Mouse (Mus musculus) neural tube, embryonic 13.5 days (tissue): ENCODE results near the gene Gtpbp3. TPM values are rescaled to one million over a fixed set of nuclear protein-coding genes. Genes with fewer than 3 reads are reported as not detected.
"Not testable (repeated sequence)": the region's sequence is repeated elsewhere in the genome, so short reads cannot be mapped to it uniquely, and the experiment has no call there.

Source experiments
- ATAC-seq: fragments of 200-750 bp; cut with Nextera tagmentation; 2 replicates; pipeline ENCODE4 v1.8.0; 2017; ENCODE audit warnings: low read depth, mild to moderate bottlenecking, moderate TSS enrichment, moderate library complexity
- H3K27ac ChIP-seq: fragments of 300-500 bp; sonication (generic); replicated peaks from 2 replicates; pipeline ENCODE4 v1.5.1; 2015; ENCODE audit warnings: moderate library complexity, mild to moderate bottlenecking, inconsistent platforms
- H3K27me3 ChIP-seq: fragments of 300-500 bp; sonication (generic); 2 replicates; pipeline ENCODE4 v1.6.1; 2015; ENCODE audit warnings: mild to moderate bottlenecking, inconsistent platforms
- H3K36me3 ChIP-seq: fragments of 300-500 bp; sonication (generic); 2 replicates; pipeline ENCODE4 v1.6.1; 2015; ENCODE audit warnings: mild to moderate bottlenecking, inconsistent platforms
- H3K4me1 ChIP-seq: fragments of 300-500 bp; sonication (generic); replicated peaks from 2 replicates; pipeline ENCODE4 v1.6.1; 2015; ENCODE audit warnings: inconsistent platforms
- H3K4me2 ChIP-seq: fragments of 300-500 bp; sonication (generic); 2 replicates; pipeline ENCODE4 v1.6.1; 2015; ENCODE audit warnings: inconsistent platforms, mild to moderate bottlenecking, moderate library complexity
- H3K4me3 ChIP-seq: fragments of 300-500 bp; sonication (generic); 2 replicates; pipeline ENCODE4 v1.5.1; 2015; ENCODE audit warnings: mild to moderate bottlenecking, inconsistent platforms
- H3K9ac ChIP-seq: fragments of 300-500 bp; sonication (generic); 2 replicates; pipeline ENCODE4 v1.6.1; 2015; ENCODE audit warnings: moderate library complexity, mild to moderate bottlenecking, inconsistent platforms
- H3K9me3 ChIP-seq: fragments of 300-500 bp; sonication (generic); 2 replicates; pipeline ENCODE4 v1.6.1; 2016; ENCODE audit warnings: inconsistent platforms
- WGBS: fragments of 180-500 bp; shearing (Covaris S2); methylation state at CpG from one replicate; pipeline ENCODE4 v1.1.7; 2015; 5-methylcytosine and 5-hydroxymethylcytosine counted together
- polyA plus RNA-seq: library from polyadenylated mRNA; unstranded; fragments of >200 nt; fragmentation: Nextera tagmentation; extraction: Ambion mirVana; gene quantifications from 2 replicates; pipeline ENCODE4 v1.2.1, GENCODE M21; 2015

Gene Gtpbp3
- polyA plus RNA-seq, 1 experiment from 2014 or later, result 12.0 TPM

- Histone ChIP-seq H3K4me2 (no peak overlapping the region), H3K27ac (no peak overlapping the region), H3K27me3 (peaks cover 60% of the 10 kb centered on the region), H3K4me1 (peaks cover 13% of the 10 kb centered on the region), H3K36me3 (no peaks in the 10 kb centered on the region), H3K4me3 (no peak overlapping the region), H3K9me3 (no peaks in the 10 kb centered on the region), H3K9ac (no peak overlapping the region)
- WGBS, result 91% methylated on average over 4 of the region's 4 CpGs
- no peak for ATAC-seq
Measured at GRCm38 (mm10) chr8:71505979-71506378, 18.1 kb downstream of the Gtpbp3 start.

- Histone ChIP-seq H3K4me1 (peaks cover 13% of the 10 kb centered on the region), H3K4me3 (peak overlapping the region; percentile 37), H3K9ac (peak overlapping the region; percentile 62), H3K27me3 (peaks cover 69% of the 10 kb centered on the region), H3K9me3 (no peaks in the 10 kb centered on the region), H3K27ac (no peak overlapping the region), H3K4me2 (peak overlapping the region; percentile 64), H3K36me3 (no peaks in the 10 kb centered on the region)
- whole genome bisulfite sequencing, result under 1% methylated on average over 52 of the region's 61 CpGs
- ATAC-seq, result peak; percentile 78
Measured at GRCm38 (mm10) chr8:71507589-71508104, 19.7 kb downstream of the Gtpbp3 start.

GRCm38 (mm10) chr8:71509316-71509715 is 21.4 kb downstream of the Gtpbp3 start:
- Histone ChIP-seq H3K9ac (no peak overlapping the region), H3K4me2 (no peak overlapping the region), H3K4me1 (peaks cover 13% of the 10 kb centered on the region), H3K27me3 (peaks cover 69% of the 10 kb centered on the region), H3K4me3 (no peak overlapping the region), H3K9me3 (no peaks in the 10 kb centered on the region), H3K27ac (no peak overlapping the region), H3K36me3 (no peaks in the 10 kb centered on the region)
- no peak for ATAC-seq
- WGBS, result 55% methylated on average over 2 of the region's 2 CpGs

DNA sequence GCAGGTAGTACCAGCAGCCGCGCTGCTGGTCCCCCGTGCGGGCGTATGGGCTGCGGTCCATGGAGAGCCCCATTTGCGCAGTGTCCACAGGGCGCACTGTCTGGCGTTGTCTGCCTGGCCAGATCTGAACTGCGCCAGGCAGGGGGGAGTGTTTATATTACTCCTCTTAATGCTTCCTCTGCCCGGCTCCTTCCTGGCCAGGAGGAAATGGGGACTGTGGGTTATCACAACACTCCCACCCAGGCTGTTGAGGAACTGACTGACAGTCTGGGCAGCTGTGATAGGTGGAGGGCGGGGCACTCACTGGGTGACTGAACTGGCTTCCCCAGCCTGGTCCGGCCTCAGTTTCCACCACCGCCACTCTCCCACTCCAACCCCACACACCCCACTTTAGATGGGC is 23.7 kb downstream of the Gtpbp3 start, which contains the start of gene Plvap:
Gene Plvap, minus strand, starts transcription at position 109 of the 400 bp plus-strand sequence.
- Histone ChIP-seq H3K4me3 (no peak within 1 kb of the TSS), H3K9me3 (no peaks in the 10 kb centered on the region), H3K9ac (0 out of 2 replicates have a peak within 1 kb of the TSS, but pooled peaks have one; percentile 22), H3K4me1 (peaks cover 15% of the 10 kb centered on the region), H3K4me2 (no peak within 1 kb of the TSS), H3K27me3 (peaks cover 51% of the 10 kb centered on the region), H3K36me3 (no peaks in the 10 kb centered on the region), H3K27ac (no peak within 1 kb of the TSS)
- 62% methylated on average over 14 of the region's 14 CpGs for WGBS
- no peak for ATAC-seq

DNA sequence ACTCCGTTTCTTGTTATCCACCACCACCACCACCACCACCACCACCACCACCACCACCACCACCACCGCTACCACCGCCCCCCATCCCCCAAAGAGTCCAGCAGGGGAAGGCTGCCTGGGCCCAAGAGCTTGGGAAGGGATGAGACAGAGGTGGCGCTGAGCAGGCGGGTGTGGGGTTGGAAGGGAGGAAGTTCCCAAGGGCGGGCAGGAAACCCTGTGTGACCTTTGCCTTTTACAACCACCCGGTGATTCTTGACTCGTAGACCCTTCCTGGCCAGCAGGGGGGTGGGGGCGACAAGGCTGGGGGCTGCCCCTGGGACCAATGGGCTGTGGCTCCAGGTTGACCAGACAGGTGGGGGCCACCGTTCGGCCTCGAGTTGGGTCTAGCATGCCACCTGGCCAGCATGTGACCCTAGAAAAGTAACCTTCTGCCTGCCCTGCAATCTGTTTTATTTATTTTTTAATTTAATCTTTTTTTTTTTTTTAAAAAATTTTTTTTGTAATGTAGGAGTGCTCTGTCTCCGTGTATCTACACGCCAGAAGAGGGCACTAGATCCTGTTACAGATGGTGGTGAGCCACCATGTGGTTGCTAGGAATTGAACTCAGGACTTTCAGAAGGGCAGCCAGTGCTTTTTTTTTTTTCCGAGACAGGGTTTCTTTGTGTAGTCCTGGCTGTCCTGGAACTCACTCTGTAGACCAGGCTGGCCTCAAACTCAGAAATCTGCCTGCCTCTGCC is 25.3 kb downstream of the Gtpbp3 start:
- Histone ChIP-seq H3K9me3 (no peaks in the 10 kb centered on the region), H3K27me3 (peaks cover 36% of the 10 kb centered on the region), H3K4me1 (peaks cover 12% of the 10 kb centered on the region), H3K27ac (no peak overlapping the region), H3K9ac (no peak overlapping the region), H3K4me2 (no peak overlapping the region), H3K36me3 (no peaks in the 10 kb centered on the region), H3K4me3 (no peak overlapping the region)
- WGBS, result 70% methylated on average over 14 of the region's 15 CpGs
- ATAC-seq, result no peak

- no peak overlapping the region for H3K4me2 ChIP-seq
- WGBS, result 73% methylated on average over 5 of the region's 5 CpGs
- peaks cover 19% of the 10 kb centered on the region for H3K27me3 ChIP-seq
- no peak overlapping the region for H3K9ac ChIP-seq
- peaks cover 11% of the 10 kb centered on the region for H3K4me1 ChIP-seq
- H3K4me3 ChIP-seq, result no peak overlapping the region
- no peaks in the 10 kb centered on the region for H3K9me3 ChIP-seq
- no peaks in the 10 kb centered on the region for H3K36me3 ChIP-seq
- H3K27ac ChIP-seq, result no peak overlapping the region
- no peak for ATAC-seq
Measured at GRCm38 (mm10) chr8:71515043-71515442, 27.1 kb downstream of the Gtpbp3 start.

GRCm38 (mm10) chr8:71516786-71517185 is 28.9 kb downstream of the Gtpbp3 start:
- H3K4me1 ChIP-seq, result peaks cover 16% of the 10 kb centered on the region
- ATAC-seq, result no peak
- H3K9ac ChIP-seq, result no peak overlapping the region
- no peaks in the 10 kb centered on the region for H3K36me3 ChIP-seq
- 12% methylated on average over 6 of the region's 6 CpGs for WGBS
- H3K27ac ChIP-seq, result no peak overlapping the region
- H3K4me2 ChIP-seq, result no peak overlapping the region
- H3K4me3 ChIP-seq, result no peak overlapping the region
- H3K9me3 ChIP-seq, result no peaks in the 10 kb centered on the region
- H3K27me3 ChIP-seq, result peaks cover 10% of the 10 kb centered on the region; the same call in 1 of the 2 replicates

GRCm38 (mm10) chr8:71519037-71519825 is 31.3 kb downstream of the Gtpbp3 start:
- H3K9ac ChIP-seq, H3K27ac ChIP-seq, H3K4me3 ChIP-seq, H3K36me3 ChIP-seq, H3K4me2 ChIP-seq, H3K9me3 ChIP-seq, ATAC-seq: not testable (repeated sequence)
- H3K4me1 ChIP-seq, result peaks cover 18% of the 10 kb centered on the region
- WGBS, result 44% methylated on average over 9 of the region's 10 CpGs
- H3K27me3 ChIP-seq, result peaks cover 26% of the 10 kb centered on the region

GRCm38 (mm10) chr8:71521634-71522033 is 33.7 kb downstream of the Gtpbp3 start:
- no peak overlapping the region for H3K9ac ChIP-seq
- peaks cover 29% of the 10 kb centered on the region for H3K4me1 ChIP-seq
- peak overlapping the region; percentile 27; the same call in 1 of the 2 replicates for H3K4me2 ChIP-seq
- H3K9me3 ChIP-seq, result no peaks in the 10 kb centered on the region
- H3K36me3 ChIP-seq, result no peaks in the 10 kb centered on the region
- peaks cover 50% of the 10 kb centered on the region for H3K27me3 ChIP-seq
- peak; percentile 81 for ATAC-seq
- 7% methylated on average over 17 of the region's 17 CpGs for WGBS
- no peak overlapping the region for H3K4me3 ChIP-seq
- H3K27ac ChIP-seq, result no peak overlapping the region

- no peaks in the 10 kb centered on the region for H3K9me3 ChIP-seq
- no peak for ATAC-seq
- H3K4me1 ChIP-seq, result peaks cover 22% of the 10 kb centered on the region
- H3K4me2 ChIP-seq, result peak within 1 kb of the TSS; percentile 29
- no peaks in the 10 kb centered on the region for H3K36me3 ChIP-seq
- H3K4me3 ChIP-seq, result no peak within 1 kb of the TSS
- 0 out of 2 replicates have a peak within 1 kb of the TSS, but pooled peaks have one; percentile 23 for H3K27ac ChIP-seq
- 0 out of 2 replicates have a peak within 1 kb of the TSS, but pooled peaks have one; percentile 17 for H3K9ac ChIP-seq
- WGBS, result 9% methylated on average over 46 of the region's 46 CpGs
- peaks cover 66% of the 10 kb centered on the region for H3K27me3 ChIP-seq
Measured at GRCm38 (mm10) chr8:71525226-71526050, 37.5 kb downstream of the Gtpbp3 start, which contains the start of gene Ccdc194. Gene Ccdc194, minus strand, starts transcription at chr8:71525711.

GRCm38 (mm10) chr8:71526272-71526671 is 38.4 kb downstream of the Gtpbp3 start:
- H3K9me3 ChIP-seq, result no peaks in the 10 kb centered on the region
- ATAC-seq, result no peak
- H3K4me1 ChIP-seq, result peaks cover 22% of the 10 kb centered on the region
- no peak overlapping the region for H3K4me3 ChIP-seq
- peaks cover 63% of the 10 kb centered on the region for H3K27me3 ChIP-seq
- no peak overlapping the region for H3K27ac ChIP-seq
- H3K4me2 ChIP-seq, result no peak overlapping the region
- 6% methylated on average over 6 of the region's 6 CpGs for WGBS
- no peaks in the 10 kb centered on the region for H3K36me3 ChIP-seq
- H3K9ac ChIP-seq, result no peak overlapping the region
